16 mouse cellular contexts compared by ENCODE assay signal in genomic region chr10:87602151-87602550, GRCm38 (mm10).
"Had no signal": no experiment of that assay in that cellular context is flagged by ENCODE, and none has a peak within 500 bp of the region (broad histone marks: within the 10 kb centered on the region; RNA-seq: fewer than 3 reads in every experiment).

No protein-coding gene starts in this region.

- DNase-seq: heart, postnatal 10 days; heart, postnatal 14 days; heart, postnatal 36 days; heart, postnatal 4 days; kidney, adult 11 months; kidney, adult 18-20 months; kidney, adult 2 months; kidney, adult 8-10 months; kidney, adult 9 months; kidney, postnatal 10 days; kidney, postnatal 14 days; kidney, postnatal 25 days; kidney, postnatal 36 days; kidney, postnatal 4 days; layer of hippocampus, adult 9-11 months; layer of hippocampus, postnatal 36 days had no signal
